Mouse (Mus musculus) gonadal fat pad, adult 2 months (tissue): ENCODE results near the gene P2rx6. TPM values are rescaled to one million over a fixed set of nuclear protein-coding genes. Genes with fewer than 3 reads are reported as not detected.

Source experiments
- DNase-seq: peaks from one replicate; pipeline ENCODE4 v3.0.0-alpha.2; 2012; ENCODE audit warnings: low read depth
- polyA plus RNA-seq: library from polyadenylated mRNA; depleted of rRNA; stranded (reverse); fragments of >200 nt; gene quantifications from 2 replicates; pipeline ENCODE4 v1.2.3, GENCODE M21; 2012; rRNA removed

P2rx6 gene
- polyA plus RNA-seq, 1 experiment: 9.0 TPM

DNA sequence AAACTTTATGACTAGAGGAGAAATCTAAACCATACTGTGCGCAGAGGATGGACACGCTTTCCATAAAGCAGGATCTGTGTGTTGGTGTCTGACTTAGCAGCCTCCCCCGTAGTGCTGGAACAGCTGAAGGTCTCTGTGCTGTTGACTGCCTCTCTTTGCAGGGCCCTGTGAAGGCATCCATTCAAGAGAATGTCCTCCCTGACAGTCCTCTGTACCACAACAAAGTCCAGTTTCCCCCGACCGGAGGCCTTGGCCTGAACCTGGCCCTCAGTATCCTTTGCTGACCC is 64.5 kb downstream of the P2rx6 start:
- no peak for DNase-seq

Other genes starting within 250 kb of the P2rx6 start
- 0.12 and 0.18 TPM in 2 replicates for gene Serpind1, start 230.5 kb upstream of the P2rx6 start, polyA plus RNA-seq
- 7.1 and 9.6 TPM in 2 replicates for gene Snap29, start 155.9 kb upstream of the P2rx6 start, polyA plus RNA-seq
- gene Pi4ka, start 155.6 kb upstream of the P2rx6 start, polyA plus RNA-seq: 69.0 and 77.6 TPM in 2 replicates
- gene Crkl, start 109.9 kb upstream of the P2rx6 start, polyA plus RNA-seq: 28.0 and 28.5 TPM in 2 replicates
- 1.9 and 3.3 TPM in 2 replicates for gene Aifm3, start 72.3 kb upstream of the P2rx6 start, polyA plus RNA-seq
- 141 and 201 TPM in 2 replicates for gene Lztr1, start 53.2 kb upstream of the P2rx6 start, polyA plus RNA-seq
- 79.7 and 91.9 TPM in 2 replicates for gene Thap7, start 30.7 kb upstream of the P2rx6 start, polyA plus RNA-seq
- gene Lrrc74b, start 638 bp upstream of the P2rx6 start, polyA plus RNA-seq: 8.6 and 12.0 TPM in 2 replicates
- gene Slc7a4, start 21.3 kb downstream of the P2rx6 start, polyA plus RNA-seq: 214 and 332 TPM in 2 replicates
- 52.4 and 69.2 TPM in 2 replicates for gene Smpd4, start 57.5 kb downstream of the P2rx6 start, polyA plus RNA-seq
- 15.7 and 23.9 TPM in 2 replicates for gene Ccdc74a, start 84.6 kb downstream of the P2rx6 start, polyA plus RNA-seq
- 79.6 and 82.6 TPM in 2 replicates for gene Med15, start 171.0 kb downstream of the P2rx6 start, polyA plus RNA-seq
- gene Klhl22, start 197.7 kb downstream of the P2rx6 start, polyA plus RNA-seq: 44.3 and 56.7 TPM in 2 replicates
- 29.3 and 32.9 TPM in 2 replicates for gene Scarf2, start 235.4 kb downstream of the P2rx6 start, polyA plus RNA-seq